Mouse (Mus musculus) heart, embryonic 14.5 days (tissue): ENCODE results near the gene Fzd2. TPM values are rescaled to one million over a fixed set of nuclear protein-coding genes. Genes with fewer than 3 reads are reported as not detected.
"Not testable (repeated sequence)": the region's sequence is repeated elsewhere in the genome, so short reads cannot be mapped to it uniquely, and the experiment has no call there.

ENCODE experiments used
- ATAC-seq: fragments of 200-750 bp; cut with Nextera tagmentation; 2 replicates; pipeline ENCODE4 v1.8.0; 2017; ENCODE audit warnings: low read depth, moderate TSS enrichment; ENCODE audit not compliant: insufficient number of reproducible peaks, insufficient read depth, low FRiP score
- H3K27ac ChIP-seq, 2 experiments: fragments of 200-500 bp in 1 of 2; fragments of 300-500 bp in 1 of 2; sonication (generic) in 1 of 2; replicated peaks in 1 of 2; 2 replicates each; pipeline ENCODE4 v1.5.1; 2012 to 2014; ENCODE audit warnings: low read depth in 2 of 2, low read length in 2 of 2, control low read depth in 1 of 2, mild to moderate bottlenecking in 1 of 2, mixed read lengths in 1 of 2; ENCODE audit not compliant: control insufficient read depth in 1 of 2, insufficient read depth in 1 of 2
- H3K27me3 ChIP-seq: fragments of 300-500 bp; sonication (generic); 2 replicates; pipeline ENCODE4 v1.6.1; 2014; ENCODE audit warnings: mild to moderate bottlenecking, low read length, control low read depth; ENCODE audit not compliant: control insufficient read depth, insufficient read depth
- H3K36me3 ChIP-seq: fragments of 300-500 bp; sonication (generic); 2 replicates; pipeline ENCODE4 v1.6.1; 2014; ENCODE audit warnings: mild to moderate bottlenecking, control low read depth, low read length, mixed read lengths; ENCODE audit not compliant: control insufficient read depth, insufficient read depth
- H3K4me1 ChIP-seq, 2 experiments: fragments of 200-500 bp in 1 of 2; fragments of 300-500 bp in 1 of 2; sonication (generic) in 1 of 2; 2 replicates each; pipeline ENCODE4 v1.6.1; 2012 to 2014; ENCODE audit warnings: low read length in 2 of 2, control low read depth in 1 of 2, mixed read lengths in 1 of 2; ENCODE audit not compliant: control insufficient read depth in 2 of 2, insufficient read depth in 2 of 2
- H3K4me2 ChIP-seq: fragments of 300-500 bp; sonication (generic); 2 replicates; pipeline ENCODE4 v1.6.1; 2014; ENCODE audit warnings: mild to moderate bottlenecking, low read length
- H3K4me3 ChIP-seq, 2 experiments: fragments of 200-500 bp in 1 of 2; fragments of 300-500 bp in 1 of 2; sonication (generic) in 1 of 2; 2 replicates each; pipeline ENCODE4 v1.5.1; 2012 to 2014; ENCODE audit warnings: low read length in 2 of 2, mild to moderate bottlenecking in 2 of 2, control low read depth in 1 of 2, low read depth in 1 of 2, moderate library complexity in 1 of 2; ENCODE audit not compliant: control insufficient read depth in 1 of 2, insufficient read depth in 1 of 2
- H3K9ac ChIP-seq: fragments of 300-500 bp; sonication (generic); 2 replicates; pipeline ENCODE4 v1.6.1; 2014; ENCODE audit warnings: mild to moderate bottlenecking, low read length
- H3K9me3 ChIP-seq: fragments of 300-500 bp; sonication (generic); 2 replicates; pipeline ENCODE4 v1.6.1; 2016; ENCODE audit warnings: low read length, control low read depth; ENCODE audit not compliant: control insufficient read depth
- WGBS: fragments of 180-500 bp; shearing (Covaris S2); extraction: QIAGEN DNeasy Blood & Tissue Kit; methylation state at CpG from one replicate; pipeline ENCODE4 v1.1.7; 2014; 5-methylcytosine and 5-hydroxymethylcytosine counted together
- polyA plus RNA-seq: library from polyadenylated mRNA; unstranded; fragments of >200 nt; fragmentation: Nextera tagmentation; extraction: Ambion mirVana; gene quantifications from 2 replicates; pipeline ENCODE4 v1.2.1, GENCODE M21; 2014

The Fzd2 gene
- polyA plus RNA-seq, 1 experiment from 2014 or later = 24.0 TPM

DNA sequence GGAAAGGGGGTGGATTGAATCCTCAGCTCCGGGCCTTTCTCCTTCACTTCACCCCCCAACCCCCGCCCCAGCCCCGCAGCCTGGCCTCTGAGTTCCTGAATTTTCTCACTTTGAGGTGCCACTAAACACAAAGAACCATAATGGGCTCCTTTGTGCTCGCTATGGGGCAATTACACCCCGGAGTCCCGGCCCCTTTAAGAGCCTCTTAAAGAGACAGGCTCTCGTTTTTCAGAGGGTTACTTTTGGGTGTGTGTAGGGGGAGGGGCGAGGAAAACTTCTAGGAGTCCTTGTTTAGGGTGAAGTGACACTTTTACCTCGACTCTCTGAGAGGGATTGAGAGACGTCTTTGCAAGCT lies 723 bp upstream of the Fzd2 start:
- Histone ChIP-seq H3K4me1 (peaks cover 1 to 12% of the 10 kb centered on the region in 2 experiments), H3K4me3 (peak overlapping the region; percentile 73 to 88), H3K36me3 (peaks cover 3% of the 10 kb centered on the region; the same call in 1 of the 2 replicates), H3K9ac (peak overlapping the region; percentile 88), H3K9me3 (no peaks in the 10 kb centered on the region), H3K4me2 (peak overlapping the region; percentile 84), H3K27me3 (no peaks in the 10 kb centered on the region), H3K27ac (peak overlapping the region; percentile 97 to 98)
- WGBS = 1% methylated on average over 10 of the region's 10 CpGs
- ATAC-seq = peak; percentile 72

DNA sequence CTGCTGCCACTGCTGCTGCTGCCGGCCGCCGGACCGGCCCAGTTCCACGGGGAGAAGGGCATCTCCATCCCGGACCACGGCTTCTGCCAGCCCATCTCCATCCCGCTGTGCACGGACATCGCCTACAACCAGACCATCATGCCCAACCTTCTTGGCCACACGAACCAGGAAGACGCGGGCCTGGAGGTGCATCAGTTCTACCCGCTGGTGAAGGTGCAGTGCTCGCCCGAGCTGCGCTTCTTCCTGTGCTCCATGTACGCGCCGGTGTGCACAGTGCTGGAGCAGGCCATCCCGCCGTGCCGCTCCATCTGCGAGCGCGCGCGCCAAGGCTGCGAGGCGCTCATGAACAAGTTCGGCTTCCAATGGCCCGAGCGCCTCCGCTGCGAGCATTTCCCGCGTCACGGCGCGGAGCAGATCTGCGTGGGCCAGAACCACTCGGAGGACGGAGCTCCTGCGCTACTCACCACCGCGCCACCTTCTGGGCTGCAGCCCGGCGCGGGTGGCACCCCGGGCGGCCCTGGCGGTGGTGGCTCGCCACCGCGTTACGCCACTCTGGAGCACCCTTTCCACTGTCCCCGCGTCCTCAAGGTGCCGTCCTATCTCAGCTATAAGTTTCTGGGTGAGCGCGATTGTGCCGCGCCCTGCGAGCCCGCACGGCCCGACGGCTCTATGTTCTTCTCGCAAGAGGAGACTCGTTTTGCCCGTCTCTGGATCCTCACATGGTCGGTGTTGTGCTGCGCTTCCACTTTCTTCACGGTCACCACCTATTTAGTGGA lies 769 bp downstream of the Fzd2 start:
- H3K27ac ChIP-seq = peak overlapping the region; percentile 68 to 98
- H3K4me3 ChIP-seq = peak overlapping the region; percentile 61 to 88
- peak overlapping the region; percentile 84 for H3K4me2 ChIP-seq
- H3K4me1 ChIP-seq = peaks cover 10 to 27% of the 10 kb centered on the region in 2 experiments
- peak; percentile 7 for ATAC-seq
- H3K36me3 ChIP-seq = peaks cover 3% of the 10 kb centered on the region; the same call in 1 of the 2 replicates
- H3K27me3 ChIP-seq = no peaks in the 10 kb centered on the region
- no peaks in the 10 kb centered on the region for H3K9me3 ChIP-seq
- WGBS = under 1% methylated on average over 67 of the region's 74 CpGs
- peak overlapping the region; percentile 97 for H3K9ac ChIP-seq

DNA sequence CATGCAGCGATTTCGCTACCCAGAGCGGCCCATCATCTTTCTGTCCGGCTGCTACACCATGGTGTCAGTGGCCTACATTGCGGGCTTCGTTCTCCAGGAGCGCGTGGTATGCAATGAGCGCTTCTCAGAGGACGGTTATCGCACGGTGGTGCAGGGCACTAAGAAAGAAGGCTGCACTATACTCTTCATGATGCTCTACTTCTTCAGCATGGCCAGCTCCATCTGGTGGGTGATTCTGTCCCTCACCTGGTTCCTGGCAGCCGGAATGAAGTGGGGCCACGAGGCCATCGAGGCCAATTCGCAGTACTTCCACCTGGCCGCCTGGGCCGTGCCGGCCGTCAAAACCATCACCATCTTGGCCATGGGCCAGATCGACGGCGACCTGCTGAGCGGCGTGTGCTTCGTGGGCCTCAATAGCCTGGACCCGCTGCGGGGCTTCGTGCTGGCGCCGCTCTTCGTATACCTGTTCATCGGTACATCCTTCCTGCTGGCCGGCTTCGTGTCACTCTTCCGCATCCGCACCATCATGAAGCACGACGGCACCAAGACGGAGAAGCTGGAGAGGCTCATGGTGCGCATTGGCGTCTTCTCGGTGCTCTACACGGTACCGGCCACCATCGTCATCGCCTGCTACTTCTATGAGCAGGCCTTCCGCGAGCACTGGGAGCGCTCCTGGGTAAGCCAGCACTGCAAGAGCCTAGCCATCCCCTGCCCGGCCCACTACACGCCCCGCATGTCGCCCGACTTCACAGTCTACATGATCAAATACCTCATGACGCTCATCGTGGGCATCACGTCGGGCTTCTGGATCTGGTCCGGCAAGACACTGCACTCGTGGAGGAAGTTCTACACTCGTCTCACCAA lies 1.6 kb downstream of the Fzd2 start:
- peak overlapping the region; percentile 68 to 98 for H3K27ac ChIP-seq
- no peaks in the 10 kb centered on the region for H3K27me3 ChIP-seq
- H3K4me1 ChIP-seq = peaks cover 16 to 35% of the 10 kb centered on the region in 2 experiments
- H3K9me3 ChIP-seq = no peaks in the 10 kb centered on the region
- peak overlapping the region; percentile 61 to 88 for H3K4me3 ChIP-seq
- peak overlapping the region; percentile 84 for H3K4me2 ChIP-seq
- no peak for ATAC-seq
- peak overlapping the region; percentile 97 for H3K9ac ChIP-seq
- peaks cover 3% of the 10 kb centered on the region; the same call in 1 of the 2 replicates for H3K36me3 ChIP-seq
- 1% methylated on average over 62 of the region's 62 CpGs for WGBS

DNA sequence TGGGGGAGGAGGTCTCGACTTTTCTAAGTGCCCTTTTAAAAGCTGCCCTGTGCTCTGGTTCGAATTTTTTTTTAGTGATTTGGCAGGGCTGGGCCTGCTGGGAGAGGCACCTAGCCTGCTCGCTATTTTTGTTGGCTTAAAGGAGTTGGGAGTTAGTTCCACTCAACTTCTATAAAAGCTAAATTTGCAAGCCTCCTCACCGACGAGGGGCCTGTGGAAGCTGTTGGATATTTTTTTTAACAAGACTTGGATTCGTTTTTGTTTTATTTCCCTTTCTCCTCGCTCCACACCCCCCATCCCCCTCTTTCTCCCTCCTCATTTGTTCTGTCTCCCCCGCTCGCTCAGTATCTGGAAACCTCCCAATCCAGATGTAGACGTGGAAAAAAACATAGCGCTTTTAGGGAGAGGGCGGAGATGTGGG lies 2.6 kb downstream of the Fzd2 start:
- Histone ChIP-seq H3K27me3 (no peaks in the 10 kb centered on the region), H3K4me2 (peak overlapping the region; percentile 84), H3K9me3 (no peaks in the 10 kb centered on the region), H3K4me3 (peak overlapping the region; percentile 61 to 88), H3K4me1 (peaks cover 22 to 45% of the 10 kb centered on the region in 2 experiments), H3K36me3 (peaks cover 3% of the 10 kb centered on the region; the same call in 1 of the 2 replicates), H3K9ac (peak overlapping the region; percentile 97), H3K27ac (peak overlapping the region; percentile 85 to 98)
- no peak for ATAC-seq
- WGBS = 2% methylated on average over 12 of the region's 12 CpGs

DNA sequence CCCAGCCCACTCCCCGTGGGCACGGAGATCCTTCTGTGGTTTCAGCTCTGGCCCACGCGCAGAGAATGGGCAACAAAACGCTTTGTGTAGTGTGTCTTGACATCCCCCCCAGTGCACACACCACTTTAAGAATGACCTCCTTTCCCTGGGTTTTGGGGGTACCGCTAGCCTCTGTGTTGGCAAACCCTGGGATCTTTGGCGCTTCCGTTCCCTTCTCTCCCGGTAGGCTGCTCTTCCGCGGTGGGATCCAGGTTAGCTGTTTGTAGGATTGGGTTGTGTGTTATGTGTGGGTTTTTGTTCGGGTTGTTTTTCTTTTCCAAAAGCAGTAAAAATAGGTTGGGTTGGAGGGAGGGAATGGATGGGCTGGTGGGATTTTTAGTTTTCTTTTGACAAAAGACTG lies 3.0 kb downstream of the Fzd2 start:
- not testable (repeated sequence) for H3K27me3 ChIP-seq, H3K36me3 ChIP-seq, H3K9me3 ChIP-seq, ATAC-seq
- peak overlapping the region; percentile 97 for H3K9ac ChIP-seq
- H3K4me2 ChIP-seq = peak overlapping the region; percentile 84
- peaks cover 22 to 45% of the 10 kb centered on the region in 2 experiments for H3K4me1 ChIP-seq
- 3% methylated on average over 12 of the region's 12 CpGs for WGBS
- H3K27ac ChIP-seq = peak overlapping the region; percentile 85 to 98
- peak overlapping the region; percentile 61 to 88 for H3K4me3 ChIP-seq

DNA sequence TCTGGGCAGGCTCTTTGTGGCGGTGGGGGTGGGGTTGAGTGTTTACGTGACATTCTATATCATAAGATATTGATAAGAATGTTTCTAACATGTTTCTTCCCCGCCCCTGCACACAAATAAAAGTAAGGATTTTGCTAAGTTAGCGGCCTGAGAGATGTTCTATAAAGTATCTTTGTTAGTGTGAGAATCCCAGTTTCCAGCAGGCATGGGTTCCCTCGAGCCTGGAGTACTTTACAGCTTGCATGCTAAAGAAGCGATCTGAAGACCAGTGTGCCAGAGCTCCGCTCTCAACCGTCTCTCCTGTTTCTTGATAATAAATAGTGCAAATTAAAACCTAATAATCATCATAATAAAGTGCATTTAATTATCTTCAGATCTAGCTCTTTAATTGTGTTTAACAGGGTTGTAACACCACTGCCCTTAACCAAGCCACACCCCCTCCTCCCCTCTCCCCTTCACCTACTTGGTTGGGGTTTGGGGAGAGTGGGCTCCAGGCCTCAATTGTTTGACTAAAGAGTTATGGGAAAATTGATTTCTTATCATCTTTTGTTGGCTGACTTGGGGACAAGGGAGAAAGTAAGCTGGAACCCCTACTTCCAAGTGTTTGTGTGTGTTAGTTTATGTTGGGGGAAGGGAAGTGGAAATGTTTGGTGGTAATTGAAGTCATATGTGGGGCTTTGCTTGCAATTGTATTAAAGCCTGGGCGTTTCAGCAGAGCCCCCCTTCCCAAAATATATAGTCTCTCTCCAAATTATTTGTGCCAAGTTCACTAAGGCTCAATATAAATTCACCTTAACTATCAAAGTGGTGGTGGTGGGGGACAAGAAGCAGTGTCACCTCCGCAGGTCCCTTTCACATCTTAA lies 3.7 kb downstream of the Fzd2 start:
- 26% methylated on average over 10 of the region's 10 CpGs for WGBS
- peaks cover 3% of the 10 kb centered on the region; the same call in 1 of the 2 replicates for H3K36me3 ChIP-seq
- peak overlapping the region; percentile 97 for H3K9ac ChIP-seq
- peaks cover 22 to 41% of the 10 kb centered on the region in 2 experiments for H3K4me1 ChIP-seq
- peak overlapping the region; percentile 85 to 98 for H3K27ac ChIP-seq
- peak overlapping the region; percentile 61 to 88; a peak in 3 of 4 replicates for H3K4me3 ChIP-seq
- H3K27me3 ChIP-seq = no peaks in the 10 kb centered on the region
- H3K4me2 ChIP-seq = peak overlapping the region; percentile 84
- H3K9me3 ChIP-seq = no peaks in the 10 kb centered on the region
- ATAC-seq = no peak

DNA sequence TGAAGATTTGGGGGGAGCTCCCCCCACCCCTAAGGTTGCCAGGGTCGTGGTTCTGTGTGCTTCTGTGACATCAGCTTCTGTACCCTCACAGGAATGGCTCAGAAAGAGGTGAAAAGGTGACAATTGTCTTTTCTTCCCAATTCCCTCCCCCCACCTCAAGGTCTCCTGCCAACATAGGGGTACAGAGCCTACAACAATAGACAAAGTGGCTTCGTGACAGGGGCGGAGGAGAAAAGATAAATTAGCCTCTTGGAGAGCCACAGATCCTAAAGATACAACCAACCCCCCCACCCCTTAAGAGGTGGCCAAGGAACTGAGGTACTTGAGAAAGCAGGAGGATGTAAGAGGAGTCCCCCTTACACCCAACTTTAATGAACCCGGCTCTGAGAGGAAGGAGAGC lies 4.5 kb downstream of the Fzd2 start:
- peak overlapping the region in 1 of 2 experiments; percentile 88; a peak in 2 of 4 replicates for H3K4me3 ChIP-seq
- peaks cover 3% of the 10 kb centered on the region; the same call in 1 of the 2 replicates for H3K36me3 ChIP-seq
- peaks cover 22 to 39% of the 10 kb centered on the region in 2 experiments for H3K4me1 ChIP-seq
- H3K9ac ChIP-seq = peak overlapping the region; percentile 97
- no peaks in the 10 kb centered on the region for H3K9me3 ChIP-seq
- no peak for ATAC-seq
- H3K27me3 ChIP-seq = no peaks in the 10 kb centered on the region
- H3K27ac ChIP-seq = peak overlapping the region; percentile 4 to 37; a peak in 3 of 4 replicates
- H3K4me2 ChIP-seq = peak overlapping the region; percentile 84
- WGBS = 48% methylated on average over 4 of the region's 4 CpGs
